Mouse (Mus musculus): ENCODE data around the gene Gm20388. TPM values are rescaled to one million over a fixed set of nuclear protein-coding genes. Genes with fewer than 3 reads are reported as not detected.
A peak's percentile ranks its signal among the peaks of the same experiment; 100 is the strongest.
"Not testable (repeated sequence)": the region's sequence is repeated elsewhere in the genome, so short reads cannot be mapped to it uniquely, and the experiment has no call there.

Gene Gm20388
- total RNA-seq, 2 experiments from 2014 or later: 18.6 TPM; not detected in 1

DNA sequence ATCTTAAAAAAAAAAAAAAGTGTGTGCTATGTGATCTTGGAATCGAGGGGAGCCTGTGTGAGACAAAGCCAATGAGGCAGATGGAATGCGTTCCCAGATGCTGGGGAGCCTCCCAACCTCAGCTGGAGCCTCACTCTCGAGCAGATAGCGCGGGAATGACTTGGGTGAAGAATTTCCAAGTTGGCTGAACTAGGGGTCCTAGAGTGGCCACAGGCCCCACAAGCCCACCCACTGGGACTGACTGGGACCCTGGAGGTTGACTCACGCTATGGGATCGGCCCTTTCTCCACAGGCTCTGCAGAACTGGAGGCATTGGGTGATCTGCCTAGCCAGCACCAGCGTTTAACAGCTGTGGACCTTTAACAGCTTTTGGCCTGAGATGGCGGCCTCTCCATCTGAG is 3225.6 kb downstream of the Gm20388 start:
- DNase-seq (ENCODE audit: low spot score in 2 of 2): no peak
- intact Hi-C loops (cut with DNase I): loop anchor here (5.0 kb wide), 2 partner anchors 66 to 216 kb away; no protein-coding TSS in a partner anchor

DNA sequence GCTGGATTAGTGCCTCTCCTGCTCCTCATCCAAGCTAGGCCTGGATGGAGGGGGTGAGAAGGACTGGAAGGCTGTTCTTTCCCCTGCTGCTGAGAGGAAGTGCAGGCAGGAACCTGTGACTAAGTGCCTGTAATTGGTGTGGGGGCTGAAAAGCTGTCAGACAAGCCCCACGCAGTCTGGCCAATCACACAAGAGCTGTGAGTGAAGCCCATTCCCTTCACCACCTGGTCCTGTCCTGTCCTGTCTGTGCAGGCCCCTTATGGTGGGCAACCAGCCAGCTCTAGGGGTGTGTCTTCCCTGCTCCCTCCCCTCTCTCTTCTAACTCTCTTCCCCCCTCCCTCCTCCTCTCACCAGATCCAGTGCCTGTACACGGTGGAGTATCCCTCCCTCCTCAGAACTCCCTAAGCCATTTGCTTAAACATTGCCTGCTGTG is 3227.0 kb downstream of the Gm20388 start:
- DNase-seq (ENCODE audit: low spot score in 2 of 2): peak; percentile 69 to 79
- intact Hi-C loops (cut with DNase I): loop anchor here (5.0 kb wide), 2 partner anchors 65 to 215 kb away; no protein-coding TSS in a partner anchor

- intact Hi-C loops (cut with DNase I): loop anchor here (5.0 kb wide), 2 partner anchors 64 to 214 kb away; no protein-coding TSS in a partner anchor
- no peak for DNase-seq (ENCODE audit: low spot score in 2 of 2)
Observed at GRCm38 (mm10) chr8:123138741-123139140, 3228.1 kb downstream of the Gm20388 start.

DNA sequence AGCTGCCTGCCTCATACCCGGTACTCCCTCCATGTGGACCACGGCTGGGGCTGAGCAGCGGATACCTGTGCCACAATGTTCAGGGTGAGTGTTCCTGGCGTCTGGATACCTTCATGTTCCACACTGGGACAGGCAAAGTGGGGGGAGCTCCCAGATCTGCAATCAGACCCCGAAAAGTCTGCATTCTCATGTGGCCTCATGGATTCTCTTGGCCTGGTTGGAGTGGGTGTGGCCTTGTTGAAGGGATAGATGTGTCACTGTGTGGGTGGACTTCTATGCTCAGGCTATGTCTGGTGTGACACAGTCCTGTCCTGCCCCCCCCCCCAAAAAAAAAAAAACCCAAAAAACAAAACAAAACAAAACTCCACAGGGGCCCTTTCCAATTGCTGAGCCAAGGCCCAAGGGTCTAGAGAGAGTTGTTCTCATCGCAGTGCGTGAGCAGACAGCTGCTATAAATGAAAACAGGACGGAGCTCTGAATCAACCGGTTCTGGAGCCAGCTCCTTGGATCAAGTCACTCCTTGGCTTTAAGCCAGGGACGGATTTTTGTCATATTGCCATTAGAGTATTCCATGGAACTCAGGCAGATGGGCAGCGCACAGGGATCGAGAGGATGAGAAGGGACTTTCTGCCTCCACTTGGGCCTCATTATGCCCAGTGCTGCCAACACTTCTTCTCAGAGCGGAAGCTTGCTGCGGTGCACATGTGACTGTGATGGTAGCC is 3231.3 kb downstream of the Gm20388 start:
- intact Hi-C loops (cut with DNase I): no loop called here
- peak; percentile 78 to 84 for DNase-seq (ENCODE audit: low spot score in 2 of 2)

- intact Hi-C loops (cut with DNase I): no loop called here
- no peak for DNase-seq (ENCODE audit: low spot score in 2 of 2)
Observed at GRCm38 (mm10) chr8:123145279-123145678, 3234.6 kb downstream of the Gm20388 start.

DNA sequence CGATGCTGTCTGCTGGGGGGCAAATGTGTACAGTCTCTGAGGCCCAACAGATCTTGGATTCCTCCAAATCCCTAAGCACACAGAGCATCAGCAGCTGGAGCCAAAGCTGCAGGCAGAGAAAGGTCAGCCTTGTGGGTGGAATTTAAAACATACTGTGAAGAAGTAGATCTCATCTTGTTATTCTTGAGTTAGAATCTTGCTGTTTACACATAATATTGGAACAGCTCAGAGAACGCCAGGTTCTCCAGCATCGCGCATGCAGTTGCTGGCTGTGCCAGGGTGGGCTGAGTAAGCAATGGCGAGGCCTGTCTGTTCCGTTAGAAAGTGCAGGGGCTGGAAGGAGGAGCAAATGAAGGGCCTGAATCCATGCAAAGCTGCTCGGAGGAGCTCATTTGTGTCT is 3235.7 kb downstream of the Gm20388 start:
- intact Hi-C loops (cut with DNase I): no loop called here
- DNase-seq (ENCODE audit: low spot score in 2 of 2): peak; percentile 28 to 43

DNA sequence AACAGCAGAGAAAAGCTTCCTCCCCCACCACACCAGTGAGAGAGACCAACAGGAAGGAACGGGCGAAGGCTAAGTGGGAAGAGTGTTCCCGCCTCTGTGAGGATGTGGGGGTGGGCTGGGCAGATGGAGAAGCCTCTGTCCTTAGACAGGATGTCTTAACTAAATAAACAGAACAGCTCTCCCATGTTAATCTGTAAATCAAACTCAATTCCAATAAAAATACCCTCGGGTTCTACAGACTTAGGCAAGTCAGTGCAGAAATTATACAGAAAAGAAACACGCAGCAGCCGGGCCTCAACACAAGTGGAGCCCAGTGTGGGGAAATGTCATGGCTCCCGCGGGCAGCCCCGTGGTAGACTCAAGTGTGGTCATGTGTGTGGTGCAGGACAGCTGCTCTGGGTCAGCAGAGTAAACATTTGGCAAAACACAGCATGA is 3240.1 kb downstream of the Gm20388 start:
- intact Hi-C loops (cut with DNase I): loop anchor here (2.0 kb wide), 1 partner anchor 40 kb away; no protein-coding TSS in a partner anchor
- peak in 1 of 2 experiments; percentile 64 for DNase-seq (ENCODE audit: low spot score in 2 of 2)

DNA sequence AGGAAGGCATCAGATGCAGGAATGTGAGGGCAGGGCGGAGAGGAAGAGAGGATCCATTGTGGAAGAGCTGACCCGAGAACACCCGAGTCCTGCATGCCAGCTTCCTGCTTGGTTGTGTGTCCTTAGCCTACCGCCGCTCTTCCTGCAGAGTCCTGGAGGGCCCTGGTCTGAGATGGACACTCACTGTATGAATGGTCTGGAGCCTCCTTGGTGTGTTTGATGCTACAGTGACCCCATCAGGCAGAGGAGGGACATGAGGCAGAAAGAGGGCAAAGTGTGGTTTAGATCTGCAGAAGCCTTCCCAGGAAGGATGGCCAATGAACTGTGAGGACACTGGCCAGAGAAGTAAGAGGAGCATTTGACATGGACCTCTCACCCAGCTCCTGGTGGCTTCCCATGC is 3244.5 kb downstream of the Gm20388 start:
- intact Hi-C loops (cut with DNase I): no loop called here
- no peak for DNase-seq (ENCODE audit: low spot score in 2 of 2)

DNA sequence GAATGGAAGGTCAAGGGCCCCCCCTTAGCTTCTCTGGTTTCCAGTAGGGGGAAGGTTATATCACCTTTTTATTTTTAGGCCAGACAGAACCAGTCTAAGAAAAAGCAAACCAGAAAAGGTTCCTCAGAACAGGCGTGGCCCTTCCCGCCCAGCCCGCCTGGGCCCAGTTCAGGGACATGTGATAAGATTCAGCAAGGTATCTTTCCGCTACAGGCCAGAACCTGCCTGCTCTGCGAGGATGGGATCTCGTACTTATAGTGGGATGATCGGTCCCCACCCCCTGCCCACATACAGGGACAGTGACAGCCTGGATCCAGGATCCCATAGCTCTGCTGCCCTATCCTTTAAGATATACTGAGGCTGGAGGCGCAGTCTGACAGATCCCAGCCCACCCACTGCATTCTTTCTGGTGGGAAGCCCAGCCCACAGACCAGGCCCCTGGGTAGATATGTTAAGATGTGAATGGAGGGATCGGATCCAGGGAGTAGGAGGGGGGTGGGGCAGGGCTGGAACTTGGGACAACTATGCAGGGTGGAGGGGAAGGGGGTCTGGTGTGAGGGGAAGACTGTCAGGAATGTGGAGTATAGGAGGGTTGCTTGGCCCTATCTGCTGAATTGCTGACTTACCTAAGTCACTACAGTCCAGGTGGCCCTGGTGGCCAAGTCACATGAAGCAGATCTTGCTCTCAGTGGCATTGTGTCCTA is 3245.6 kb downstream of the Gm20388 start:
- intact Hi-C loops (cut with DNase I): no loop called here

DNA sequence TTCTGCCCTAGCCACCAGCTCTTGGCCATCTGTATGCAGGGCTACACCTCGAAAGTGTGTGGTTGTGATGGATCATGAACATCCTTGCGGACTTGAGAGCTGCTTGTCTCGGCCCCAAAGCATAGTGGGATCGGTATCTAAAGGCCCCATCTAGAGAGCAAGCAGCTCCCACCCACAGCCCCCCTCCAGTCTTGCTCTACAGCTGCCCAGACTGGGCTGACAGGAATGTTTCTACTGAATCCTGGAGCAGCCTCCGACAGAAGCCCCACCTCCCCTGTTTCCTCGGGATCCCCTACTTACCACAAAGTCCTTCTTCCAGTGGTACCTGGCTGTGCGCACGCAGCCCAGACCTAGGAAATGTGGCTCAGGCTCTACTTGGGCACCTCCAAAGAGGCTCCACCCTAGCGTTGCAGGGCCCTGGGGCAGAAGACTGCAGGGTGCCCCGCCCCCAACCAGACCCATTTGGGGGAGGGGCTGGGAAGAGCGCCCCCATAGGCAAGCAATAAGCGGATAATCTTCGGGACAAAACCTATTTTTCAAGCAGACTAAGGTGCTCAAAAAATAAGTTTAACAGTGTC is 3247.3 kb downstream of the Gm20388 start, which contains the start of gene Sult5a1:
TSS of gene Sult5a1 (minus strand) at position 428 of the 578 bp plus-strand sequence.
- intact Hi-C loops (cut with DNase I): no loop called here
- DNase-seq (ENCODE audit: low spot score in 2 of 2): no peak

More for the DNA sequence above, 3245.6 kb downstream of the Gm20388 start:
- no peak for DNase-seq (ENCODE audit: low spot score in 2 of 2)

DNA sequence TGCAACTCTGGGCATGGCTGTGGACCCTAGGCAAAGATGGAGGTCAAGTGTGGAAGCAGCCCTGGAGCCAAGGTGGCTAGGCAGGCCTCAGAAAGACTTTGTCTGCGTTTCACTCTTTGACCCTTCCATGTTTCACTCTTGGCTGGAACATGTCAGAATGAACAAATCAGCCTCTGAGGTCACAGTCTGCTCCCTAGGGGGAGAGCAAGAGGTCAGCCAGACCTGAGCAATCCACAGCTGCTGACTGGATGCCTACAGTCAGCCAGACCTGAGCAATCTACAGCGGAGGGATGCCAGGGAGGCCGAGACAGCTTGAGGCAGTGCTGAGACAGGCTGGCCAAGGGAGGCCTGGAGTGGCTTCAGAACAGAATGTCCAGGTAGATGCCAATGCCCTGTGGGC is 3270.8 kb downstream of the Gm20388 start:
- no peak for DNase-seq (ENCODE audit: low spot score in 2 of 2)
- intact Hi-C loops (cut with DNase I): no loop called here

DNA sequence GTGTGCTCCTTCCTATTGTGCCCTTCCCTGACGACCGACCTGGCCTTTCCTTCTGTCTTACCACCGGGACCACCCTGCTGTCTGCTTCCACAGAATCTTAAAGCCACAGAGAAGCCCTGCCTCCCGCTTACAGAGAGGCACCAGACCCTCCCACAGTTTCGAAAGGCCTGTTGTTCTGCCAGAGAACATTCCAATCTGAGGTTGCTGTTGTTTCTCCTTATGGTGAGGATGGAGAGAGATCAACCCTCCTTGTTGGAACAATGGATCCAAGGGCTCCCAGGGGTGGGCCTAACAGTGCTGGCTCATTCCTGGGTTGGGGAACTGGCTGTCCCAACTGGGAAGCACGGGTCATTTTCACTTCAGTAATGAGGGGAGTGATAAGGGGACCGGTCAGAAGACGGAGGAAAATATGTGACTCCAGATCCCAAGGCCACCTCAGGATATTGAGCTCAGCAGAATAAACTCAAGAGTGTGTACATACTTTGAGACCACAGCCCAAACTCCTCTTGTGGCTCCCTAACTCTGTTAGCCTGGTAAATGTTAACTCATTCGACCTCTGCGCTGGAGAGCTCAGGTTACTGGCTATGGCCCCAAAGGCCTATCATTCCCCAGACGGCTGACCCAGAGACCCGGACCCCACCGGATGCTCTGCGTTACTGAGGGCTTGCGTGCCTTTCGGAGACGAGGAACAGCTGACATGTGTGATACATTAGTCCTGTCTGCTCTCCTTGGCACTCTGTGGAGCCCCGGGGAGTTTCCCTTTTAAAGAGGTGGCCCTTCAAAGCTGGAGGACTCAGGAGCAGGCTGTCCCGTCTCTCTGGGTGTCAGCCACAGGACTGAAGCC is 3275.1 kb downstream of the Gm20388 start, which contains the start of gene Dpep1:
TSS of gene Dpep1 (plus strand) at position 677 of the 844 bp plus-strand sequence.
- DNase-seq (ENCODE audit: low spot score in 2 of 2): no peak
- intact Hi-C loops (cut with DNase I): no loop called here

- intact Hi-C loops (cut with DNase I): no loop called here
- no peak for DNase-seq (ENCODE audit: low spot score in 2 of 2)
Observed at GRCm38 (mm10) chr8:123188006-123188405, 3277.4 kb downstream of the Gm20388 start.

DNA sequence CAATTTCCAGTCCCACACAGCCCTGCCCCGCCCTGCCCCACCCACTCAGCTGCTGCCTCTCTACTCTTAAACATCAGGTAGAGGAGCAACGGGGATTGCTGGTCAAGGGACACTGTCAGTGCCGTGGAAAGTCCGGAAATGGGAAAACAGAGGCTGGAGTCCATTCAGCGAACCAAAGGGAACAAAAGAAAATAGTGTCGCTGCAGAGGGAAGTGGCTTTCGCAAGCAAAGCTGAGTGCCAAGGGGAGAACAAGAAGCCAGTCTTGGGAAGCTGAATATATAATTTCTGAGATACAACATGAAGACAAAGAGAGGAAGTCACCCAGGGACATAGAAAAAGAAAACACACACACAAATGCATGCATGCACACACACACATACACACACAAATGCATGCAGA is 3278.2 kb downstream of the Gm20388 start:
- DNase-seq (ENCODE audit: low spot score in 2 of 2): no peak

DNA sequence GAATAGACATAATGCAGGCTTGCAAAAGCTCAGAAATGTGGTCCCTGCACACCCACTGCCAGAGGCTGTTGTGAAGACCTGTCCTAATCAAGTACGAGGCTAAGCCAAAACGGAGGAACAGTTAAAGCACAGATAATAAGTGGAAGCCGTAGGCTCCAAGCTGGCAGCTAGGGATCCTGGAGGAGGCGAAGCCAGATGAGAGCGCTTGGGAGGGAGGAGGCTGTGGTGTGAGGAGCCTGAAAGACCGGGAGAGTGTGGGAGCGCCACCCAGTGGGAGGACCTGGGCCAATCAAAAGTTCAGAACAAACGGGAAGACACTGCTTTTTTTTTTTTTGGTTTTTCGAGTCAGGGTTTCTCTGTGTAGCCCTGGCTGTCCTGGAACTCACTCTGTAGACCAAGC is 3280.0 kb downstream of the Gm20388 start:
- peak; percentile 77 to 87 for DNase-seq (ENCODE audit: low spot score in 2 of 2)
- intact Hi-C loops (cut with DNase I): loop anchor here (5.0 to 10.0 kb wide), 2 partner anchors 306 to 358 kb away; no protein-coding TSS in a partner anchor

More for the DNA sequence above, 3278.2 kb downstream of the Gm20388 start:
- intact Hi-C loops (cut with DNase I): no loop called here

DNA sequence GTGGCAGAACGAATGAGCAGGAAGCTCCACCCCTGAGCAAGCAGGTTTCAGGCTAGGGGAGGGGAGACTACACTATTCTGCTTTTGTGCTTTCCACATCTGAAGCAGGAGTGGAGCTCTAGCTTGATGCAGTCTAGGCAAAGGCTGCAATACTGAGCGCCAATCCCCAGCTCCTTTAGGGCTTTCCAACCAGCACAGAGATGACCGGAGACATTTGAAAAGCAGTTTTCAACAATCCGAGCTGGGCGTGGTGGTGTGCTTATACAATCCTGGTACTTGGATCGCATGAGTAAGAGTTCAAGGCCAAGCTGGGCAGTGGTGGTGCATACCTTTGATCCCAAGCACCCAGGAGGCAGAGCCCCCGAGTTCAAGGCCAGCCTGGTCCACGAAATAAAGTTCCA is 3281.3 kb downstream of the Gm20388 start:
- no peak for DNase-seq (ENCODE audit: low spot score in 2 of 2)
- intact Hi-C loops (cut with DNase I): loop anchor here (5.0 to 10.0 kb wide), 2 partner anchors 307 to 360 kb away; no protein-coding TSS in a partner anchor

DNA sequence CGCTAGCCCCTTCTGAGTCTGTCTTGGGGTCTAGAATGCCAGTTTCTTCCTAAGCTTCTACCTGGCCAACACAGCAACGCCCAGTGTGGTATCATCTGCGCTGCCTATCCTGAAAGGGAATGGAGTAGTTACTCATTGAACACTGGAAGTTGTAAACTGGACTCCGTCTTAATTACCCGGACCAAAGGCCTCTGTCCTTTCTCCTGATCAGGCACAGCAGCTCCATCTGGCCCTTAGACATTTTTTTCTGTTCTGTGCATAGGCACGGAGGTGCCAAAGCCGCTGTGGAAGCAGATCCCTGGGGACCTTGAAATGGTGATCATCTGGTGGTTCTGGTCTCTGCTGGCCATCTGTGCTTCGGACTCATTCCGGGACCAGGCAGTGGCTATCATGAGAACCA is 3283.1 kb downstream of the Gm20388 start:
- intact Hi-C loops (cut with DNase I): loop anchor here (5.0 to 10.0 kb wide), 2 partner anchors 309 to 361 kb away; no protein-coding TSS in a partner anchor
- no peak for DNase-seq (ENCODE audit: low spot score in 2 of 2)

GRCm38 (mm10) chr8:123197016-123197415 is 3286.4 kb downstream of the Gm20388 start:
- intact Hi-C loops (cut with DNase I): loop anchor here (10.0 kb wide), 1 partner anchor 312 kb away; no protein-coding TSS in a partner anchor
- DNase-seq (ENCODE audit: low spot score in 2 of 2): not testable (repeated sequence)

GRCm38 (mm10) chr8:123199864-123200263 is 3289.2 kb downstream of the Gm20388 start:
- no peak for DNase-seq (ENCODE audit: low spot score in 2 of 2)
- intact Hi-C loops (cut with DNase I): loop anchor here (5.0 to 10.0 kb wide), 3 partner anchors 63 to 363 kb away; no protein-coding TSS in a partner anchor
